Mouse (Mus musculus): ENCODE measurements around the gene Reck.

DNA sequence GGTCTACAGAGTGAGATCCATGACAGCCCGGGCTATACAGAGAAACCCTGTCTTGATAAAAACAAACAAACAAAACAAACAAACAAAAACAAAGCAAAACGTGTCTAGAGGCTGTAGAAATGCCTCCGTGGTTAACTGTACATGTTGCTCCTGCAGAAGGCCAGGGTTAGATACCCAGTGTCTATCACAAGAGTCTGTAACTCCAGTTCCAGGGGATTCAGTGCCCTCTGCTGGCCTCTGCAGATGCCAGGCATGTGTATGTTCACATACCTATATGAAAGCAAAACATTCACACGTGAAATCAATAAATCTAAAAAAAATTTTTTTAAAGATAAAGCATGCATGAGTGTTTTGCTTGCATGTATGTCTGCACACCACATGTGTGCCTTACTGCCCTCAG lies 12.0 kb upstream of the Reck start:
- TF ChIP-seq POLR2A (IDR thresholded peaks at IDR 0.05; ENCODE audit: low read depth, low read length) (no peak), CTCF (IDR thresholded peaks at IDR 0.05; ENCODE audit: extremely low read depth, insufficient read depth, insufficient read length, insufficient replicate concordance) (no peak)
